Mouse (Mus musculus) left cerebral cortex, adult 2 months (tissue): ENCODE results near the gene Slc25a10. TPM values are rescaled to one million over a fixed set of nuclear protein-coding genes. Genes with fewer than 3 reads are reported as not detected.
A peak's percentile ranks its signal among the peaks of the same experiment; 100 is the strongest.

Source experiments
- DNase-seq, 2 experiments: peaks; one replicate each; pipeline ENCODE4 v3.0.0; 2021 to 2022; ENCODE audit warnings: low spot score in 2 of 2, mixed read lengths in 1 of 2; ENCODE audit errors: extremely low spot score in 1 of 2
- H3K27ac ChIP-seq: fragments of 200-600 bp; 2 replicates; pipeline ENCODE4 v1.8.1; 2022
- H3K4me3 ChIP-seq: fragments of 200-600 bp; 2 replicates; pipeline ENCODE4 v1.8.1; 2022
- CTCF ChIP-seq: fragments of 200-600 bp; IDR thresholded peaks from 2 replicates; pipeline ENCODE4 v1.8.1; 2022; ENCODE audit warnings: antibody characterized with exemption, mild to moderate bottlenecking, moderate library complexity
- intact Hi-C: fragments of 180-260 bp; cut with DNase I; formaldehyde crosslinking; loops from one replicate; pipeline ENCODE4 v1.15.1; 2025
- total RNA-seq, 2 experiments: library from RNA; stranded (reverse); gene quantifications; 2 replicates each; pipeline ENCODE4 v1.2.3; 2021

The Slc25a10 gene
- total RNA-seq, 2 experiments from 2014 or later, result 17.7 to 21.3 TPM

- no peak overlapping the region for H3K27ac ChIP-seq
- intact Hi-C loops, result no loop called here
- DNase-seq, result no peak
- no peak for TF ChIP-seq CTCF
- no peak overlapping the region for H3K4me3 ChIP-seq
These were observed 42.5 kb downstream of the Slc25a10 start for GRCm38 (mm10) chr11:120534093-120534492.

- Histone ChIP-seq H3K27ac (no peak overlapping the region), H3K4me3 (no peak overlapping the region)
- TF ChIP-seq CTCF, result no peak
- no peak for DNase-seq
- intact Hi-C loops, result no loop called here
These were observed 43.5 kb downstream of the Slc25a10 start for GRCm38 (mm10) chr11:120535145-120535544.

- intact Hi-C loops, result no loop called here
- no peak overlapping the region for H3K27ac ChIP-seq
- TF ChIP-seq CTCF, result no peak
- no peak for DNase-seq
- H3K4me3 ChIP-seq, result no peak overlapping the region
These were observed 44.2 kb downstream of the Slc25a10 start for GRCm38 (mm10) chr11:120535804-120536203.

GRCm38 (mm10) chr11:120538485-120538884 is 46.8 kb downstream of the Slc25a10 start:
- TF ChIP-seq CTCF, result no peak
- H3K4me3 ChIP-seq, result no peak overlapping the region
- no peak overlapping the region for H3K27ac ChIP-seq
- DNase-seq, result no peak
- intact Hi-C loops, result no loop called here

GRCm38 (mm10) chr11:120538955-120539284 is 47.3 kb downstream of the Slc25a10 start:
- intact Hi-C loops, result no loop called here

GRCm38 (mm10) chr11:120539285-120540014 is 47.8 kb downstream of the Slc25a10 start:
- Histone ChIP-seq H3K27ac (no peak overlapping the region), H3K4me3 (no peak overlapping the region)
- TF ChIP-seq CTCF, result no peak
- no peak for DNase-seq
- intact Hi-C loops, result no loop called here

More at GRCm38 (mm10) chr11:120538955-120539284, 47.3 kb downstream of the Slc25a10 start:
- no peak for DNase-seq
- Histone ChIP-seq H3K4me3 (no peak overlapping the region), H3K27ac (no peak overlapping the region)
- no peak for TF ChIP-seq CTCF

GRCm38 (mm10) chr11:120541907-120542306 is 50.3 kb downstream of the Slc25a10 start:
- intact Hi-C loops, result no loop called here
- no peak for DNase-seq
- TF ChIP-seq CTCF, result peak; percentile 33
- Histone ChIP-seq H3K4me3 (no peak overlapping the region), H3K27ac (no peak overlapping the region)

- Histone ChIP-seq H3K4me3 (no peak overlapping the region), H3K27ac (no peak overlapping the region)
- no peak for TF ChIP-seq CTCF
- no peak for DNase-seq
- intact Hi-C loops, result no loop called here
These were observed 50.7 kb downstream of the Slc25a10 start for GRCm38 (mm10) chr11:120542376-120542775.

- Histone ChIP-seq H3K27ac (no peak overlapping the region), H3K4me3 (no peak overlapping the region)
- DNase-seq, result no peak
- intact Hi-C loops, result no loop called here
- TF ChIP-seq CTCF, result no peak
These were observed 54.3 kb downstream of the Slc25a10 start for GRCm38 (mm10) chr11:120545964-120546363.

- TF ChIP-seq CTCF, result peak; percentile 8
- intact Hi-C loops, result no loop called here
- no peak for DNase-seq
- H3K4me3 ChIP-seq, result no peak overlapping the region
- H3K27ac ChIP-seq, result no peak overlapping the region
These were observed 55.8 kb downstream of the Slc25a10 start for GRCm38 (mm10) chr11:120547469-120547868.

GRCm38 (mm10) chr11:120548214-120548613 is 56.6 kb downstream of the Slc25a10 start:
- TF ChIP-seq CTCF, result no peak
- DNase-seq, result no peak
- Histone ChIP-seq H3K27ac (no peak overlapping the region), H3K4me3 (peak overlapping the region; percentile 89)
- intact Hi-C loops, result loop anchor here (2.0 kb wide), 1 partner anchor 29 kb away; no protein-coding TSS in a partner anchor

- DNase-seq, result no peak
- intact Hi-C loops, result loop anchor here (2.0 kb wide), 1 partner anchor 30 kb away; no protein-coding TSS in a partner anchor
- no peak for TF ChIP-seq CTCF
- peak overlapping the region; percentile 91 for H3K27ac ChIP-seq
- peak overlapping the region; percentile 89 for H3K4me3 ChIP-seq
These were observed 57.1 kb downstream of the Slc25a10 start for GRCm38 (mm10) chr11:120548786-120549167.

Other genes with a start within 250 kb of the Slc25a10 start
- gene Actg1, start 143.3 kb upstream of the Slc25a10 start, total RNA-seq, result 1,000 to 10,000 TPM; 1,100 to 1,129 TPM
- gene Fscn2, start 130.3 kb upstream of the Slc25a10 start, total RNA-seq, result under 1 TPM in 1 of 2 experiments, not detected in 1; 0.25 TPM
- 10 to 100 TPM; 16.1 to 17.6 TPM for gene Faap100, start 113.1 kb upstream of the Slc25a10 start, total RNA-seq
- 10 to 100 TPM; 70.9 to 72.4 TPM for gene Nploc4, start 54.1 kb upstream of the Slc25a10 start, total RNA-seq
- 1 to 10 TPM in 1 of 2 experiments, not detected in 1; 3.8 TPM for gene Tspan10, start 49.2 kb upstream of the Slc25a10 start, total RNA-seq
- 1 to 10 TPM in 1 of 2 experiments, under 1 TPM in 1; 0.45 to 1.1 TPM for gene Pde6g, start 38.3 kb upstream of the Slc25a10 start, total RNA-seq
- gene Oxld1, start 33.8 kb upstream of the Slc25a10 start, total RNA-seq, result 10 to 100 TPM; 13.8 to 15.8 TPM
- gene Ccdc137, start 33.7 kb upstream of the Slc25a10 start, total RNA-seq, result 10 to 100 TPM; 28.4 to 28.5 TPM
- gene Arl16, start 24.2 kb upstream of the Slc25a10 start, total RNA-seq, result 10 to 100 TPM; 47.9 to 51.9 TPM
- 10 to 100 TPM; 66.1 to 68.3 TPM for gene Mrpl12, start 7.2 kb upstream of the Slc25a10 start, total RNA-seq
- gene Gcgr, start 38.9 kb downstream of the Slc25a10 start, total RNA-seq, result not detected
- 10 to 100 TPM; 68.3 to 83.2 TPM for gene Mcrip1, start 57.9 kb downstream of the Slc25a10 start, total RNA-seq
- gene Ppp1r27, start 59.3 kb downstream of the Slc25a10 start, total RNA-seq, result not detected
- 100 to 1,000 TPM; 114 to 120 TPM for gene P4hb, start 81.4 kb downstream of the Slc25a10 start, total RNA-seq
- 100 to 1,000 TPM; 290 to 300 TPM for gene Arhgdia, start 89.8 kb downstream of the Slc25a10 start, total RNA-seq
- gene Alyref, start 106.5 kb downstream of the Slc25a10 start, total RNA-seq, result 10 to 100 TPM; 56.4 to 64.1 TPM
- gene Anapc11, start 106.6 kb downstream of the Slc25a10 start, total RNA-seq, result 10 to 100 TPM; 92.9 to 93.0 TPM
- under 1 TPM in 1 of 2 experiments, not detected in 1; 0.95 TPM for gene Npb, start 116.6 kb downstream of the Slc25a10 start, total RNA-seq
- 100 to 1,000 TPM; 133 to 140 TPM for gene Pcyt2, start 126.1 kb downstream of the Slc25a10 start, total RNA-seq
- 10 to 100 TPM; 43.2 to 45.3 TPM for gene Sirt7, start 133.4 kb downstream of the Slc25a10 start, total RNA-seq
- 100 to 1,000 TPM; 104 to 107 TPM for gene Mafg, start 141.8 kb downstream of the Slc25a10 start, total RNA-seq
- 1 to 10 TPM; 2.4 to 3.1 TPM for gene Pycr1, start 151.9 kb downstream of the Slc25a10 start, total RNA-seq
- 1 to 10 TPM; 6.9 to 8.8 TPM for gene Myadml2, start 156.3 kb downstream of the Slc25a10 start, total RNA-seq
- gene Notum, start 169.3 kb downstream of the Slc25a10 start, total RNA-seq, result 1 to 10 TPM; 4.0 to 7.2 TPM
- 10 to 100 TPM; 47.4 to 54.9 TPM for gene Aspscr1, start 181.1 kb downstream of the Slc25a10 start, total RNA-seq
- 10 to 100 TPM; 18.9 to 21.3 TPM for gene Cenpx, start 221.9 kb downstream of the Slc25a10 start, total RNA-seq
- gene Lrrc45, start 222.1 kb downstream of the Slc25a10 start, total RNA-seq, result 10 to 100 TPM; 61.4 to 62.3 TPM
- gene Rac3, start 229.6 kb downstream of the Slc25a10 start, total RNA-seq, result 10 to 100 TPM; 34.0 to 39.6 TPM
- 1 to 10 TPM; 7.1 to 8.4 TPM for gene Dcxr, start 235.4 kb downstream of the Slc25a10 start, total RNA-seq
- 1 to 10 TPM; 1.9 to 3.0 TPM for gene Cbr2, start 240.3 kb downstream of the Slc25a10 start, total RNA-seq